Mouse (Mus musculus) spleen, adult 2 months (tissue): ENCODE data around the gene Ccdc88c.

Experiments
- CTCF ChIP-seq: fragments of 200-500 bp; IDR thresholded peaks from 2 replicates; pipeline ENCODE4 v1.5.1; 2011; ENCODE audit warnings: mild to moderate bottlenecking, inconsistent platforms; ENCODE audit not compliant: insufficient read depth, insufficient read length, insufficient replicate concordance; ENCODE audit errors: extremely low read depth
- POLR2A ChIP-seq: fragments of 200-500 bp; IDR thresholded peaks from 2 replicates; pipeline ENCODE4 v1.6.1; 2011; ENCODE audit warnings: low read depth, low read length, inconsistent platforms

DNA sequence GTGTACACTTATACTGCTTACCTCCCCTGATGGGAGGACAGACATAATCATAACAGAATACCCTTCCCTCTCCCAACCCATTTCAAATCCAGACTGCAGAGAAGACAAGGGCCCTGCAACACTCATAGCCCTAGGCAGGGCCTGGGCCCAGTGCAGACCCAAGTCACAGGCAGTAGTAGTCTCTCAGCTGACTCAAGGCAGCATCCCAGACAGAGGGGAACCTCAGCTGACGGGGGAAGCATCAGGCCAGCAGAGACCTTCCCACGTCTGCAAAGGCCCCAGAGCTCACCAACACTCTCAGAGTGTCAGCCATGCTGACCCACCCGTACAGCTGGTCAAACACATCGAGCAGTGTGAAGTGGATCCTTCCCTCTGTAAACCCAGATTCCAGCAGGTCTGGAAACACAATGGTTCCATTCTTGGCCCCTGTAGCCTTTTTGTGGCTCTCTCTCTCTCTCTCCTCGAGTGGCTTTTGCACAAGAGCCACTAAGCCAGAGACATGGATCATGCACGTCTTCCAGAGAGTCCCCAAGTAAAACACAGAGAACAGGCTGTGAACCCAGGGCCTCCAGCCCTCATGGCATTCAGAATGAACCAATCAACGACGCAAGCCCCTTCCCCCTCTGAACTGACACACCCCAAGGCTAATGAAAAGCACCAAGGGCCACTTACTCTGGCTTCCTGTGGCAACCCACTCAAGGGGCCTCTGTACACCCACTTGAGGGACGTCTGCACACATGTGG is 7.2 kb downstream of the Ccdc88c start:
- no peak for TF ChIP-seq CTCF
- TF ChIP-seq POLR2A, result no peak
